Mouse (Mus musculus): ENCODE measurements around the gene Gli1. TPM values are rescaled to one million over a fixed set of nuclear protein-coding genes. Genes with fewer than 3 reads are reported as not detected.

The Gli1 gene
- polyA plus RNA-seq, 1 experiment, result 19.8 TPM

DNA sequence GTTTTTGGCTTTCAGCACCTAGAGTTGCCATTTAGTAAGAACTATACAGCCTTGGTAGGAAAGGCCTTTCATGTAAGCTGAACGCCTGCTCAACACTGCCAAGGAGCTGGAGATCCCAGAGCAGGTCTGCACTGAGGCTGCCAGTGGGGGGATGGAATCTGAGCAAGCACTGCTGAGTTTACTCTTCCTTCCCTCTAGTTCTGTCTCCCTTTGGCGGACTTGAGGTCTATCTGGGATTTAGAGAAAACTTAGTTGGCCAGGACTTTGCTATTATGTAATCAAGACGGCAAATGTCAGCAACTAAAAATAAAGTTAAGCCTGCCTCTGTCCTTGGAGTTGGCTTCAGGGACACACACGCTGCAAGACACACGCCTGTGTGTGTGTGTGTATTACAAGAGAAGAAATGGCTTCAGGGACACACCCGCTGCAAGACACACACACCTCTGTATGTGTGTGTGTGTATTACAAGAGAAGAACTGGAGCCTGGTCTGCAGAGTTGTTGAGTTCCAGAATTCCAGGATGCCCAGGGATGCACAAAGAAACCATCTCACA is 48.7 kb downstream of the Gli1 start:
- H3K4me1 ChIP-seq (ENCODE audit: control insufficient read depth, insufficient read depth, low read length), result no peaks in the 10 kb centered on the region
- no peaks in the 10 kb centered on the region for H3K27me3 ChIP-seq (ENCODE audit: control insufficient read depth, insufficient read depth, low read length, poor library complexity, severe bottlenecking)
- H3K9me3 ChIP-seq (replicated peaks; ENCODE audit: control insufficient read depth, insufficient read depth, low read length, poor library complexity, severe bottlenecking), result peaks cover 12% of the 10 kb centered on the region
- TF ChIP-seq CTCF (IDR thresholded peaks at IDR 0.05; ENCODE audit: low read depth, low read length) (no peak), EP300 (IDR thresholded peaks at IDR 0.05; ENCODE audit: insufficient read depth, low read depth, low read length) (no peak), POLR2A (IDR thresholded peaks at IDR 0.05; ENCODE audit: insufficient read depth, low read length) (no peak)
- H3K27ac ChIP-seq (ENCODE audit: insufficient read depth, low read length), result no peak overlapping the region
- H3K4me3 ChIP-seq (ENCODE audit: low read depth, low read length), result no peak overlapping the region
- no peak overlapping the region for H3K9ac ChIP-seq (ENCODE audit: low read depth, poor library complexity, severe bottlenecking)
- peaks cover 44% of the 10 kb centered on the region for H3K36me3 ChIP-seq (ENCODE audit: control insufficient read depth, insufficient read depth, low read length, poor library complexity, severe bottlenecking)

DNA sequence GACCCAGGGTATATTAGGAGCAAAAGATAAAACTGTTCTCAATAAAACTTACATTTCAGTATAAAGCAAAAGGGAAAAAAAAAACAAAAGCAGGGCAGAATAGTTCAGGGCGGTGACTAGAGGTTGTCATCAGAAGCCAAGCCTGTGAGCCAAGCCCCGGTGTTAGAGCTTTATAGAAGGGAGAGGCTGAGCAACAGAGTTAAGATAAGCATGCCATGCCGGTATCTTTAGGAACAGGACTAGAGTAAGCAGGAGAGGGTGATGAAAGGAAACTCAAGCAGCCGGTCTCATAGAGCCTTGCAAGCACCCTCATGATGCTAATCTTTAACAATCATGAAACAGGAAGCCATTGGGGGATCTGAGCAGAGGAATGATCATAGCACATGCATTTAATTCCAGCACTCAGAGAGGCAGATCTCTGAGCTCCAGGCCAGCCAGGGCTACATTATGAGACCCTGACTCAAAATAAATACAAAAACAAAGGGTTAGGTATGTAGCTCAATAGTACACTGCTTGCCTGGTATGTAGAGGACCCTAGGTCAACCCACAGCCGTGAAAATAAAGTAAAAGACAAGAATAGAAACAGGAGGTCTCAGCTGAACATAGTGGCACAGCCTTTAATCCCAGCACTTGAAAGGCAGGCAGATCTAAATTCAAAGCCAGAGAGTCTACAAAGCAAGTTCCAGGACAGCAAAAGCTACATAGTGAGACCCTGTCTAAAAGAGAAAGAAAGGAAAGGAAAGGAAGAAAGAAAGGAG is 49.7 kb downstream of the Gli1 start:
- Histone ChIP-seq H3K4me3 (ENCODE audit: low read depth, low read length) (peak overlapping the region; percentile 11; the same call in 1 of the 2 replicates), H3K9me3 (replicated peaks; ENCODE audit: control insufficient read depth, insufficient read depth, low read length, poor library complexity, severe bottlenecking) (peaks cover 12% of the 10 kb centered on the region), H3K36me3 (ENCODE audit: control insufficient read depth, insufficient read depth, low read length, poor library complexity, severe bottlenecking) (peaks cover 34% of the 10 kb centered on the region), H3K27me3 (ENCODE audit: control insufficient read depth, insufficient read depth, low read length, poor library complexity, severe bottlenecking) (no peaks in the 10 kb centered on the region), H3K9ac (ENCODE audit: low read depth, poor library complexity, severe bottlenecking) (no peak overlapping the region), H3K27ac (ENCODE audit: insufficient read depth, low read length) (no peak overlapping the region), H3K4me1 (ENCODE audit: control insufficient read depth, insufficient read depth, low read length) (peaks cover 4% of the 10 kb centered on the region)
- no peak for TF ChIP-seq EP300 (IDR thresholded peaks at IDR 0.05; ENCODE audit: insufficient read depth, low read depth, low read length)
- no peak for TF ChIP-seq POLR2A (IDR thresholded peaks at IDR 0.05; ENCODE audit: insufficient read depth, low read length)
- no peak for TF ChIP-seq CTCF (IDR thresholded peaks at IDR 0.05; ENCODE audit: low read depth, low read length)

DNA sequence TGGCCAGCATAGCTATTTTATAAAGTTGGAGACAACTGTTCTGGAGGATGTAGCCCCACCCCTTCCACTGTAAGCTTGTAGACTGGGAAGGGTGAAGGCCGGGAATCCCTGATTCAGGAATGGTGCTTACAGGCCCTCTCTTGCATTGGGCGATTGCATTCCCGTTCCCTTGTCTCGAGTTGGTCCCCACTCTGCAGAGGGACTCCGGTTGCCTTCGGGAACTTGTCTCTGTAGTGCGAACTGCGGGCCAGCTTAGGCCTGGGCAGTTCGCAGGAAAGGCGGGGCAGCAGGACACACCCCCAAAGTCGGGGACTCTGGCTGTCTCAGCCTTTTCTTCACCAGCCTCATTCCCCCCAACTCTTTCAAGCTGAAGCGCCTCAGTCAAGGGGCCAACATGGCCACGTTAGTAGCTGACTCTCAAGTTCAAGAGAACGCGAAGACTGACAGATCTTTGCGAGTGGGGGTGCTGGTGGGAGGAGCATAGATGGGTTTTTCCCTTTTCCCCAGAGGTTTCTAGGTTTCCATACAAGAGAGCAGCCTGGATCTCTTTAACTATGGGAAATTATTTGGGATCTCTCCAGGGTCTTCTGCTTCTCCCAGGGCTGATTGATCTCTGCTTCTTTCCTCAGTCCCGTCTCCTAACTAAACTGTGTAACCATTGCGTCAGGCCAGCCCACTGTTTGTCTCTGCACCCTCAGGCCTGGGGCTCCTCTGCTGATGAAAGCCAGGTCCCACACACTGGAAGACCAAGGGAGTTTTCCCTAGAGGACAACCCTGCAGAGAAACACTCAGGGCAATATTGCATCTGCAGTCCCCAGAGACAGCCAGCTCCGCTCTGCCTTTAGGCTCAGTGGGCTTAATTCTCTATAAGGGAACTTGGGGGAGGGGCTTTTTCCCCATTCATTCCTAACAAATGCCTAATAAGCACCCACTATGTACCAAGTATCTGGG is 50.6 kb downstream of the Gli1 start:
- TF ChIP-seq POLR2A (IDR thresholded peaks at IDR 0.05; ENCODE audit: insufficient read depth, low read length), result no peak
- no peak for TF ChIP-seq CTCF (IDR thresholded peaks at IDR 0.05; ENCODE audit: low read depth, low read length)
- TF ChIP-seq EP300 (IDR thresholded peaks at IDR 0.05; ENCODE audit: insufficient read depth, low read depth, low read length), result no peak
- peaks cover 11% of the 10 kb centered on the region for H3K4me1 ChIP-seq (ENCODE audit: control insufficient read depth, insufficient read depth, low read length)
- H3K27ac ChIP-seq (ENCODE audit: insufficient read depth, low read length), result peak overlapping the region; percentile 70
- peaks cover 11% of the 10 kb centered on the region for H3K9me3 ChIP-seq (replicated peaks; ENCODE audit: control insufficient read depth, insufficient read depth, low read length, poor library complexity, severe bottlenecking)
- H3K4me3 ChIP-seq (ENCODE audit: low read depth, low read length), result peak overlapping the region; percentile 93
- peak overlapping the region; percentile 57 for H3K9ac ChIP-seq (ENCODE audit: low read depth, poor library complexity, severe bottlenecking)
- no peaks in the 10 kb centered on the region for H3K27me3 ChIP-seq (ENCODE audit: control insufficient read depth, insufficient read depth, low read length, poor library complexity, severe bottlenecking)
- peaks cover 26% of the 10 kb centered on the region for H3K36me3 ChIP-seq (ENCODE audit: control insufficient read depth, insufficient read depth, low read length, poor library complexity, severe bottlenecking)

DNA sequence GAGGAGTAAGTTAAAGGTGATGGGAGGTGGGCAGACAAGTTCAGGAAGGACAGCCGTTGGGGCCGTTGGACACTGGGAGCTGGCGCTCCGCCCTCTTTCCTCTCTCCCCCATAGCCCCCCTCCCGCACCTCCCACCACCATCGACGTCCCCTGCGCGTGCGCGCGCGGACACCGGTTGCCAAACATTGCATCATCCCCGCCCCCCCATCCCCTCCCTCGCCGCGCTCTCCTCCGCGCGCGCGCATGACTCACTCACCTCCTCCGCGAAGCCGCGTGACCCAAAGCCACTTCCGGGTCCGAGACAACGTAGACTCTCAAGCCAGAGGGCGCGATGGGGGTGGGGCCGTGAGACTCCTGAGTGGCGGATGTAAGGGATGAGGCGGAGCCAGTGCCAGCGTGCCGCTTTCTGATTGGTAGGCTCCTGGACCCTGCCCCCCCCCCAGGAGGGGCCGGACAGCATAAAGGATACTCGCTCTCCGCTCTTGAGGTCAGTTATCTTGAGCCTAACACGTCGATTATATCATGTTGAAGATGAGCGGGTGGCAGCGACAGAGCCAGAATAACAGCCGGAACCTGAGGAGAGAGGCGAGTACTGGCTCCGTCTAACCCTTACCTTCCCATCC is 51.4 kb downstream of the Gli1 start:
- Histone ChIP-seq H3K4me3 (ENCODE audit: low read depth, low read length) (peak overlapping the region; percentile 93), H3K27me3 (ENCODE audit: control insufficient read depth, insufficient read depth, low read length, poor library complexity, severe bottlenecking) (no peaks in the 10 kb centered on the region), H3K9ac (ENCODE audit: low read depth, poor library complexity, severe bottlenecking) (peak overlapping the region; percentile 58), H3K36me3 (ENCODE audit: control insufficient read depth, insufficient read depth, low read length, poor library complexity, severe bottlenecking) (peaks cover 19% of the 10 kb centered on the region), H3K9me3 (replicated peaks; ENCODE audit: control insufficient read depth, insufficient read depth, low read length, poor library complexity, severe bottlenecking) (peaks cover 3% of the 10 kb centered on the region; the same call in 1 of the 2 replicates), H3K27ac (ENCODE audit: insufficient read depth, low read length) (peak overlapping the region; percentile 97), H3K4me1 (ENCODE audit: control insufficient read depth, insufficient read depth, low read length) (peaks cover 11% of the 10 kb centered on the region)
- TF ChIP-seq POLR2A (IDR thresholded peaks at IDR 0.05; ENCODE audit: insufficient read depth, low read length) (peak; percentile 98), EP300 (IDR thresholded peaks at IDR 0.05; ENCODE audit: insufficient read depth, low read depth, low read length) (peak; percentile 80; the same call in 1 of the 2 replicates), CTCF (IDR thresholded peaks at IDR 0.05; ENCODE audit: low read depth, low read length) (no peak)

DNA sequence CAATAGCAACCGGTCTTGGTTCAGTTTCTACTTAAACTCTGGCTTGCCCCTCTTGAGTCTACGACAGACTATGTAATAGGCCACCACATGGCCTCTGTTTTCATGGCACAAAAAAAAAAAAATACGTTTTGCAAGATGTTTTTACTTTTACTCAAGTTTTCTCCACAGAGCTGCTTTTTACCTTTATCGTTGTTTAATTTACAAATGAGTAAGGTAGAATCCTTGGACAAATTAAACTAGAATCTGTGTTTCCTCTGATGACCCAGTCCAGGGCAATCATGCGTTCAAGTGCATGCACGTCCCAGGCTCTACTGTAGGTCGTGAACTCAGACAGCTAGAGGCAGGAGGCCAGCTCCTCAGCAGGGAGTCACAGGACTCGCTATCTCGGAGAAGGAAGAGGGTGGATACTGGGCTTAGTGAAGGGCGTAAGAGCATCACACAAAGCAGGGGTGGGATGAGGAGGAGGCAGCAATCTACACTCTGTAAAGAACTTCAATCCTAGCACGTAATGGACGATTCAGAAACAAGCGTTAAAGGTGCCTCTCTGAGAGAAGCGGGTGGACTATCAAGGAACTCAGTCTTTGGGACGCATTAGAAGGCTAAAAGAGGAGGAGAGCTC is 52.1 kb downstream of the Gli1 start:
- Histone ChIP-seq H3K4me1 (ENCODE audit: control insufficient read depth, insufficient read depth, low read length) (peaks cover 11% of the 10 kb centered on the region), H3K27me3 (ENCODE audit: control insufficient read depth, insufficient read depth, low read length, poor library complexity, severe bottlenecking) (no peaks in the 10 kb centered on the region), H3K4me3 (ENCODE audit: low read depth, low read length) (peak overlapping the region; percentile 62), H3K27ac (ENCODE audit: insufficient read depth, low read length) (peak overlapping the region; percentile 97), H3K9me3 (replicated peaks; ENCODE audit: control insufficient read depth, insufficient read depth, low read length, poor library complexity, severe bottlenecking) (no peaks in the 10 kb centered on the region; the same call in 1 of the 2 replicates), H3K36me3 (ENCODE audit: control insufficient read depth, insufficient read depth, low read length, poor library complexity, severe bottlenecking) (peaks cover 11% of the 10 kb centered on the region), H3K9ac (ENCODE audit: low read depth, poor library complexity, severe bottlenecking) (peak overlapping the region; percentile 58)
- TF ChIP-seq POLR2A (IDR thresholded peaks at IDR 0.05; ENCODE audit: insufficient read depth, low read length) (no peak), EP300 (IDR thresholded peaks at IDR 0.05; ENCODE audit: insufficient read depth, low read depth, low read length) (no peak), CTCF (IDR thresholded peaks at IDR 0.05; ENCODE audit: low read depth, low read length) (no peak)
